Mouse (Mus musculus) heart, adult 2 months (tissue): ENCODE data around the gene Duoxa2.

Experiments used
- CTCF ChIP-seq: fragments of 200-600 bp; IDR thresholded peaks from 2 replicates; pipeline ENCODE4 v1.8.1; 2022; ENCODE audit warnings: antibody characterized with exemption, mild to moderate bottlenecking, moderate library complexity
- EP300 ChIP-seq: fragments of 200-500 bp; IDR thresholded peaks from 2 replicates; pipeline ENCODE4 v1.6.1; 2011; ENCODE audit warnings: low read depth, low read length, control low read depth; ENCODE audit not compliant: insufficient read depth
- POLR2A ChIP-seq: fragments of 200-500 bp; IDR thresholded peaks from 2 replicates; pipeline ENCODE4 v1.6.1; 2011; ENCODE audit warnings: mild to moderate bottlenecking, low read depth, low read length, control low read depth; ENCODE audit not compliant: insufficient read depth

- TF ChIP-seq CTCF (no peak), POLR2A (no peak), EP300 (peak; percentile 42; the same call in 1 of the 2 replicates)
These were observed 12.6 kb upstream of the Duoxa2 start for GRCm38 (mm10) chr2:122286137-122286536.
